Mouse (Mus musculus): ENCODE measurements at regions not wholly inside any gene's neighbourhood (a gene's known extent, or its start where the extent isn't known, plus 50 kb on each side); places are given as distances from the start of the nearest gene placed in this dataset.

DNA sequence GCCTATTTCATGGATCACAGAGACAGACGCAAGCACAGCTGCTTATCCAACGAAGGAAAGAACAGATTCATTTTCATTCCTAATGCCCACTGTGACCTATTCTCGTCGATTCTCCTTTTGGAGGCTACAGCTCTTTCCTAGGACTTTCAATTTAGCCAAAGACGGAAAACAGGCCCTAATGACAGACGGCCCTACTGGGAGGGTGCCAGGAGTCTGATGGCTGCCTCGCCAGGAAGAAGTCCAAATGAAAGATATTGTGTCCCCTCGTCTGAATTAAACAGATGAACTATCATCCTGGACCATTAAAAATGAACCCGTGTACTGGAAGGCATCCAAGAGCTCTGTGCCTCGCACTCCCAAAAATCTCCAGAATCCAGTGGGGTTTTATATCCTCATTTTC, 89.5 kb upstream of the Kdm8 start:
- Histone ChIP-seq H3K4me2 (replicated peaks; ENCODE audit: low read depth) (no peak overlapping the region), H3K27me3 (ENCODE audit: control insufficient read depth, insufficient read depth, low read length) (no peaks in the 10 kb centered on the region), H3K9me3 (ENCODE audit: control insufficient read depth, low read length) (no peaks in the 10 kb centered on the region), H3K9ac (ENCODE audit: low read length) (no peak overlapping the region), H3K36me3 (ENCODE audit: control insufficient read depth, insufficient read depth, low read length) (no peaks in the 10 kb centered on the region), H3K4me1 (replicated peaks; ENCODE audit: control insufficient read depth, insufficient read depth) (no peaks in the 10 kb centered on the region; the same call in 1 of the 2 replicates), H3K27ac (replicated peaks) (no peak overlapping the region), H3K4me3 (ENCODE audit: low read depth, low read length) (no peak overlapping the region)
- 43% methylated on average over 10 of the region's 10 CpGs for WGBS
- no peak for TF ChIP-seq EP300 (optimal IDR thresholded peaks at IDR 0.05)
- TF ChIP-seq CTCF (IDR thresholded peaks at IDR 0.05; ENCODE audit: low read depth), result no peak
- DNase-seq (ENCODE audit: low spot score) (no peak), ATAC-seq (ENCODE audit: low FRiP score, low TSS enrichment) (no peak)

DNA sequence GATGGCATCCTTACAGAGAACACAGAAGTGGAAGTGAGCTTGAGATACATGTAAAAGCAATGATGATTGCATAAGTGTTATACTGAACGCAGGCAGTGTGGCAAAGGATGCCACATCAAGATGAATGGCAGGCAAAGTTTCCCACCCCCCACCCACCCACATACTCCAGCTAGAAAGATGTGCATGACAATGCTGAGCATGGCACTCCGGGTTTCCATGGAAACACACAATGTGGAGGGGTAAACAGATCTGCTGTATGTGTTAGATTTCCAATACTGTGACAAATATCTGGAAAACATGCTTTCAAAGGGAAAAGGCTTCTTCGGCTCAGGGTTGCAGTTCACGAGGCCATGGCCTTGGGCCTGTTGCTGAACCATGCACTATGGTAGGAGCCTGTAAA, 86.5 kb upstream of the Kdm8 start:
- TF ChIP-seq CTCF (IDR thresholded peaks at IDR 0.05; ENCODE audit: low read depth) (no peak), EP300 (optimal IDR thresholded peaks at IDR 0.05) (no peak)
- DNase-seq (ENCODE audit: low spot score), result no peak
- H3K36me3 ChIP-seq (ENCODE audit: control insufficient read depth, insufficient read depth, low read length), result no peaks in the 10 kb centered on the region
- no peaks in the 10 kb centered on the region for H3K27me3 ChIP-seq (ENCODE audit: control insufficient read depth, insufficient read depth, low read length)
- 84% methylated on average over 4 of the region's 4 CpGs for WGBS
- no peak overlapping the region for H3K4me3 ChIP-seq (ENCODE audit: low read depth, low read length)
- H3K9me3 ChIP-seq (ENCODE audit: control insufficient read depth, low read length), result no peaks in the 10 kb centered on the region
- H3K4me2 ChIP-seq (replicated peaks; ENCODE audit: low read depth), result no peak overlapping the region
- ATAC-seq (ENCODE audit: low FRiP score, low TSS enrichment), result no peak
- no peaks in the 10 kb centered on the region; the same call in 1 of the 2 replicates for H3K4me1 ChIP-seq (replicated peaks; ENCODE audit: control insufficient read depth, insufficient read depth)
- H3K9ac ChIP-seq (ENCODE audit: low read length), result no peak overlapping the region
- no peak overlapping the region for H3K27ac ChIP-seq (replicated peaks)

DNA sequence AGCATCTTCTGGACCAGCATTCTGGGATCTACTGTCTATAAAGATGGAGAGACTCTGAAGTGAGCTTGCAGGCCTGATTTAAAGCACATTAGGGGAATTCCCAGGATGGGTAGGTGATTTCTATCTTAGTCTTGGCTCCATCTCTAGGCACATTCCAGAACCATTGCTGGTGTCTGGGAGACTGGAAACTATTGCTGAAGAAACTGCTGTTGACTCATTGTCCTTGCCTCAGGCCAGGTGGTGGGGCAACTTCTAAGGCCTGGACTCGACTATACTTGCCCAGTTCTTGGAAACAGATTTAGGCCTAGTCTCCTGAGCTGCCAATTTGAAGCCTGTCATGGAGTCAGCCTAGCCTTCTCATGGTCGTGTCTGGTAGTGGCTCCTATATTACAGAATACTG, 61.5 kb upstream of the Kdm8 start:
- 60% methylated on average over 2 of the region's 2 CpGs for WGBS
- no peak overlapping the region for H3K27ac ChIP-seq (replicated peaks)
- no peak overlapping the region for H3K4me3 ChIP-seq (ENCODE audit: low read depth, low read length)
- no peaks in the 10 kb centered on the region for H3K36me3 ChIP-seq (ENCODE audit: control insufficient read depth, insufficient read depth, low read length)
- no peak for DNase-seq (ENCODE audit: low spot score)
- no peaks in the 10 kb centered on the region for H3K4me1 ChIP-seq (replicated peaks; ENCODE audit: control insufficient read depth, insufficient read depth)
- no peak overlapping the region for H3K4me2 ChIP-seq (replicated peaks; ENCODE audit: low read depth)
- no peak for TF ChIP-seq EP300 (optimal IDR thresholded peaks at IDR 0.05)
- no peak for TF ChIP-seq CTCF (IDR thresholded peaks at IDR 0.05; ENCODE audit: low read depth)
- H3K9ac ChIP-seq (ENCODE audit: low read length), result no peak overlapping the region
- H3K9me3 ChIP-seq (ENCODE audit: control insufficient read depth, low read length), result no peaks in the 10 kb centered on the region
- H3K27me3 ChIP-seq (ENCODE audit: control insufficient read depth, insufficient read depth, low read length), result no peaks in the 10 kb centered on the region
- no peak for ATAC-seq (ENCODE audit: low FRiP score, low TSS enrichment)

DNA sequence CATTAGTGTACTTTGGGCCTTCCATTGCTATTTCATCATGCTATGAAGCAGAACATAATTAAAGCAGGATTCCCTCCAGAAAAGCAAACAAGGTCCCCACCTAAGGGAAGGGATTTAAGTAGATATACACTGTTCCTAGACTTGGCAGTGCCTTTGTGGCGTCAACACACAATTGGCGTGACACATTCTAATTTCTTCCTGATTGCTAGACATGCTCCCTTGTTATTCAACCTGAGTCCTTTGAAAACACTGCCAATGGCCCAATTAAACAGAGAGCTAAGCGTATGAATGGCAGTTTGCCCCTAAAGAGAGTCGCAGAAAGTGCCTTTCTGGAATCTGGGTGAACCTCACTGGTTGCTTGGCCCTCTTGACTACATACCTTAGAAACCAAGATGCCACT, 60.3 kb upstream of the Kdm8 start:
- H3K4me3 ChIP-seq (ENCODE audit: low read depth, low read length), result no peak overlapping the region
- no peaks in the 10 kb centered on the region for H3K9me3 ChIP-seq (ENCODE audit: control insufficient read depth, low read length)
- no peak overlapping the region for H3K27ac ChIP-seq (replicated peaks)
- ATAC-seq (ENCODE audit: low FRiP score, low TSS enrichment) (no peak), DNase-seq (ENCODE audit: low spot score) (no peak)
- WGBS, result 71% methylated on average over 4 of the region's 4 CpGs
- TF ChIP-seq EP300 (optimal IDR thresholded peaks at IDR 0.05), result no peak
- no peak for TF ChIP-seq CTCF (IDR thresholded peaks at IDR 0.05; ENCODE audit: low read depth)
- no peaks in the 10 kb centered on the region for H3K4me1 ChIP-seq (replicated peaks; ENCODE audit: control insufficient read depth, insufficient read depth)
- H3K36me3 ChIP-seq (ENCODE audit: control insufficient read depth, insufficient read depth, low read length), result no peaks in the 10 kb centered on the region
- H3K27me3 ChIP-seq (ENCODE audit: control insufficient read depth, insufficient read depth, low read length), result no peaks in the 10 kb centered on the region
- H3K4me2 ChIP-seq (replicated peaks; ENCODE audit: low read depth), result no peak overlapping the region
- H3K9ac ChIP-seq (ENCODE audit: low read length), result no peak overlapping the region

DNA sequence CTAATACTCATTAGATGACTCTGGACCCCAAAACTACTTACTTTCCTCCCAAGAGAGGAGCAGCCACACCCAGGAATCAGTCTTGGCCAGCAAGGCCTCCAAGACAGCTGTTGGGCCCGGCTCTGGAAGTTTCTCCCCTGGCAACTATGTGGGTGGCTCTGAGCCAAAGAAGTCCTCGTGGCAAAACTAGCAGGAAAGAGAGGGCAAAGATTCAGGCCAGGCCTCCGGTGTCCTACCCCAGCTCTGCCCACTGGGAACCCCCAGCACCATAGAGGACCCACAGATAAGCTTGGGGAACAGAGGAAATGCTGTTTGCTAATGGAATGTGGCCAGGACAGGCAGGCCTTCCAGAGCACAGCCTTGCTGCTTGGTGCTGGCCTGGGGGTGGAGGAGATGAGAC, 51.9 kb upstream of the Kdm8 start:
- WGBS, result 29% methylated on average over 3 of the region's 3 CpGs
- H3K4me3 ChIP-seq (ENCODE audit: low read depth, low read length), result no peak overlapping the region
- H3K36me3 ChIP-seq (ENCODE audit: control insufficient read depth, insufficient read depth, low read length), result no peaks in the 10 kb centered on the region
- ATAC-seq (ENCODE audit: low FRiP score, low TSS enrichment), result no peak
- H3K4me2 ChIP-seq (replicated peaks; ENCODE audit: low read depth), result no peak overlapping the region
- H3K27ac ChIP-seq (replicated peaks), result no peak overlapping the region
- no peaks in the 10 kb centered on the region for H3K9me3 ChIP-seq (ENCODE audit: control insufficient read depth, low read length)
- DNase-seq (ENCODE audit: low spot score), result peak; percentile 16
- H3K9ac ChIP-seq (ENCODE audit: low read length), result no peak overlapping the region
- H3K4me1 ChIP-seq (replicated peaks; ENCODE audit: control insufficient read depth, insufficient read depth), result no peaks in the 10 kb centered on the region
- no peaks in the 10 kb centered on the region for H3K27me3 ChIP-seq (ENCODE audit: control insufficient read depth, insufficient read depth, low read length)
- TF ChIP-seq EP300 (optimal IDR thresholded peaks at IDR 0.05) (no peak), CTCF (IDR thresholded peaks at IDR 0.05; ENCODE audit: low read depth) (no peak)

DNA sequence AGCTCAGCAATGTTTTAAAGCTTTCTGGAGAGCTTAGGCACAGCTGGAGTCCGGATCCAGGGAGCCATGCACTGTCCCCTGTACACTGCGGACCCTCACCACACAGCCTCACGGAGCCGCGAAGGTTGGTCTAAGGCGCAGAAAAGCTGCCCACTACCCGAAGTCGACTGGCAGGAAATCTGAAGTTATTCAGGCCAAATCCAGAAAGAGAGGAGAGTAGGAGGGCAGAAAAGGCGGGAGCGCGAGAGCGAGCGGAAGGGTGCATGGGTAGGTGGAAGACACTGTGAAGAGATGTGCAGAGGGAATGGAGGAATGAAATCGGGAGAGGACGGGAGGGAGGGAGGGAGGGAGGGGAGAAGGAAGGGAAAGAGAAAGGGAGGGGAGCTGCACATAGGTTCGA, 51.2 kb upstream of the Kdm8 start:
- no peak overlapping the region for H3K27ac ChIP-seq (replicated peaks)
- no peaks in the 10 kb centered on the region for H3K27me3 ChIP-seq (ENCODE audit: control insufficient read depth, insufficient read depth, low read length)
- H3K4me3 ChIP-seq (ENCODE audit: low read depth, low read length), result peak overlapping the region; percentile 33
- WGBS, result 4% methylated on average over 16 of the region's 16 CpGs
- TF ChIP-seq EP300 (optimal IDR thresholded peaks at IDR 0.05) (no peak), CTCF (IDR thresholded peaks at IDR 0.05; ENCODE audit: low read depth) (no peak)
- no peaks in the 10 kb centered on the region for H3K4me1 ChIP-seq (replicated peaks; ENCODE audit: control insufficient read depth, insufficient read depth)
- ATAC-seq (ENCODE audit: low FRiP score, low TSS enrichment) (peak; percentile 19; the same call in 1 of the 2 replicates), DNase-seq (ENCODE audit: low spot score) (no peak)
- no peaks in the 10 kb centered on the region for H3K9me3 ChIP-seq (ENCODE audit: control insufficient read depth, low read length)
- 0 out of 2 replicates have a peak overlapping the region, but pooled peaks have one; percentile 45 for H3K9ac ChIP-seq (ENCODE audit: low read length)
- H3K4me2 ChIP-seq (replicated peaks; ENCODE audit: low read depth), result peak overlapping the region; percentile 64
- no peaks in the 10 kb centered on the region for H3K36me3 ChIP-seq (ENCODE audit: control insufficient read depth, insufficient read depth, low read length)
